In genomic region chr19:38123921-38124320, GRCm38 (mm10) we compare ENCODE assay signal across 9 mouse cellular contexts. TPM values are rescaled to one million over a fixed set of nuclear protein-coding genes. Genes with fewer than 3 reads are reported as not detected.
DNase-seq lines count a peak whose midpoint lies in the region; ATAC-seq and TF ChIP-seq lines count a peak whose summit lies in the region.
"Had no signal": no experiment of that assay in that cellular context is flagged by ENCODE, and none has a peak within 500 bp of the region (broad histone marks: within the 10 kb centered on the region; RNA-seq: fewer than 3 reads in every experiment).

No protein-coding gene starts in this region.

- H3K4me3 ChIP-seq in E14TG2a.4 (replicated peaks; ENCODE audit: low read length) = peak overlapping the region; percentile 76
- H3K4me3 ChIP-seq in forebrain, postnatal 0 days (ENCODE audit: low read depth, low read length) = peak overlapping the region; percentile 57
- H3K4me3 ChIP-seq in liver, embryonic 15.5 days (replicated peaks) = peak overlapping the region; percentile 52

- no peak for TF ChIP-seq CTCF in E14TG2a.4 (conservative IDR thresholded peaks at IDR 0.05; ENCODE audit: low read length)
- TF ChIP-seq CTCF in forebrain, postnatal 0 days (IDR thresholded peaks at IDR 0.05; ENCODE audit: low read depth) = no peak

- H3K9ac ChIP-seq in forebrain, postnatal 0 days = no peak overlapping the region
- H3K9ac ChIP-seq in liver, embryonic 15.5 days = peak overlapping the region; percentile 25; the same call in 1 of the 2 replicates

- peak; percentile 40; the same call in 1 of the 2 replicates for ATAC-seq in frontal cortex, adult (ENCODE audit: low TSS enrichment)
- ATAC-seq in forebrain, postnatal 0 days = no peak
- ATAC-seq in liver, embryonic 15.5 days (ENCODE audit: insufficient read depth) = no peak

- 28% methylated on average over 9 of the region's 9 CpGs for WGBS in forebrain, postnatal 0 days
- WGBS in liver, embryonic 15.5 days (ENCODE audit: insufficient replicate concordance) = 15% methylated on average over 9 of the region's 9 CpGs

- no peak for DNase-seq in frontal cortex, postnatal 14 days (ENCODE audit: low spot score in 2 of 2)
- DNase-seq in forebrain, postnatal 0 days = no peak
- DNase-seq in layer of hippocampus, postnatal 36 days = no peak
- DNase-seq in layer of hippocampus, postnatal 10 days (ENCODE audit: low spot score in 2 of 2) = no peak
- DNase-seq in left cerebral cortex, postnatal 10 days (ENCODE audit: extremely low spot score in 1 of 2, low spot score in 2 of 2) = no peak

- H3K27me3 ChIP-seq in E14TG2a.4 (ENCODE audit: insufficient read depth, low read length) = peaks cover 71% of the 10 kb centered on the region
- H3K27me3 ChIP-seq in forebrain, postnatal 0 days (ENCODE audit: insufficient read depth, low read length) = no peaks in the 10 kb centered on the region; the same call in none of the 2 replicates
- peaks cover 36% of the 10 kb centered on the region for H3K27me3 ChIP-seq in liver, embryonic 15.5 days

- H3K9me3 ChIP-seq in E14TG2a.4 (ENCODE audit: low read length) = no peaks in the 10 kb centered on the region
- H3K9me3 ChIP-seq in forebrain, postnatal 0 days (ENCODE audit: low read length) = no peaks in the 10 kb centered on the region
- H3K9me3 ChIP-seq in liver, embryonic 15.5 days (replicated peaks) = no peaks in the 10 kb centered on the region

- H3K36me3 ChIP-seq in E14TG2a.4 (ENCODE audit: insufficient read depth, low read length) = no peaks in the 10 kb centered on the region
- no peaks in the 10 kb centered on the region for H3K36me3 ChIP-seq in forebrain, postnatal 0 days (ENCODE audit: insufficient read depth)
- H3K36me3 ChIP-seq in liver, embryonic 15.5 days (replicated peaks) = no peaks in the 10 kb centered on the region

- H3K4me1 ChIP-seq in E14TG2a.4 (replicated peaks; ENCODE audit: low read depth, low read length) = peaks cover 18% of the 10 kb centered on the region
- H3K4me1 ChIP-seq in forebrain, postnatal 0 days (ENCODE audit: insufficient read depth) = 0 out of 2 replicates have a peak, but pooled peaks cover 6% of the 10 kb centered on the region
- peaks cover 3% of the 10 kb centered on the region; the same call in 1 of the 2 replicates for H3K4me1 ChIP-seq in liver, embryonic 15.5 days (replicated peaks)

- H3K27ac ChIP-seq in forebrain, postnatal 0 days (ENCODE audit: low read depth, low read length) = no peak overlapping the region
- H3K27ac ChIP-seq in liver, embryonic 15.5 days (replicated peaks) = peak overlapping the region; percentile 61

- intact Hi-C loops in left cerebral cortex, postnatal 10 days (cut with DNase I) = no loop called here

- H3K4me2 ChIP-seq in forebrain, postnatal 0 days (ENCODE audit: low read depth) = peak overlapping the region; percentile 80
- H3K4me2 ChIP-seq in liver, embryonic 15.5 days = peak overlapping the region; percentile 52; the same call in 1 of the 2 replicates

RNA-seq across cellular contexts. Expression of gene Rbp4, which starts 1.2 kb away (rescaled TPM):
- total RNA-seq in forebrain, postnatal 0 days (2014; rRNA removed) = 0.48 and 1.2 TPM in 2 replicates
- polyA plus RNA-seq in forebrain, postnatal 0 days (2015; fragmentation: Nextera tagmentation; extraction: Ambion mirVana) = 3.9 and 4.4 TPM in 2 replicates
- polyA plus RNA-seq in liver, embryonic 15.5 days (2015; fragmentation: Nextera tagmentation; extraction: Ambion mirVana) = 1,815 and 1,906 TPM in 2 replicates
- 10 to 100 TPM in 1 of 2 experiments, 1 to 10 TPM in 1; 8.0 to 10.3 TPM for total RNA-seq in layer of hippocampus, postnatal 36 days (2021)
- total RNA-seq in layer of hippocampus, postnatal 10 days (2021) = 1 to 10 TPM; 7.9 to 9.2 TPM
- total RNA-seq in left cerebral cortex, postnatal 10 days (2021) = 10 to 100 TPM; 12.5 to 13.9 TPM
- total RNA-seq: hematopoietic stem cell, adult 5-6 weeks had no signal

RNA-seq across cellular contexts. Expression of gene Pde6c, which starts 8.7 kb away (rescaled TPM):
- total RNA-seq in forebrain, postnatal 0 days (2014; rRNA removed) = 0.08 TPM in 1 of 2 replicates, not detected in the other
- polyA plus RNA-seq in forebrain, postnatal 0 days (2015; fragmentation: Nextera tagmentation; extraction: Ambion mirVana) = 0.11 TPM in 1 of 2 replicates, not detected in the other
- 5.5 and 5.8 TPM in 2 replicates for polyA plus RNA-seq in liver, embryonic 15.5 days (2015; fragmentation: Nextera tagmentation; extraction: Ambion mirVana)
- total RNA-seq in layer of hippocampus, postnatal 36 days (2021) = not detected
- under 1 TPM; 0.16 to 0.18 TPM for total RNA-seq in layer of hippocampus, postnatal 10 days (2021)
- total RNA-seq in left cerebral cortex, postnatal 10 days (2021) = under 1 TPM; 0.39 to 0.58 TPM
- total RNA-seq: hematopoietic stem cell, adult 5-6 weeks had no signal

RNA-seq across cellular contexts. Expression of gene Ffar4, which starts 27.1 kb away (rescaled TPM):
- total RNA-seq in forebrain, postnatal 0 days (2014; rRNA removed) = 0.54 and 0.95 TPM in 2 replicates
- 0.15 and 0.20 TPM in 2 replicates for polyA plus RNA-seq in forebrain, postnatal 0 days (2015; fragmentation: Nextera tagmentation; extraction: Ambion mirVana)
- polyA plus RNA-seq in liver, embryonic 15.5 days (2015; fragmentation: Nextera tagmentation; extraction: Ambion mirVana) = 0.16 and 0.20 TPM in 2 replicates
- not detected for total RNA-seq in layer of hippocampus, postnatal 36 days (2021)
- not detected for total RNA-seq in layer of hippocampus, postnatal 10 days (2021)
- under 1 TPM in 1 of 2 experiments, not detected in 1; 0.24 TPM for total RNA-seq in left cerebral cortex, postnatal 10 days (2021)
- total RNA-seq: hematopoietic stem cell, adult 5-6 weeks had no signal
